Mouse (Mus musculus) embryonic facial prominence, embryonic 13.5 days (tissue): ENCODE data around the gene Rgs6. TPM values are rescaled to one million over a fixed set of nuclear protein-coding genes. Genes with fewer than 3 reads are reported as not detected.
A peak's percentile ranks its signal among the peaks of the same experiment; 100 is the strongest.

Experiments used
- ATAC-seq: fragments of 200-750 bp; cut with Nextera tagmentation; 2 replicates; pipeline ENCODE4 v1.8.0; 2017; ENCODE audit warnings: low read depth; ENCODE audit not compliant: insufficient number of reproducible peaks, insufficient read depth, low FRiP score, low TSS enrichment
- H3K27ac ChIP-seq: fragments of 300-500 bp; sonication (generic); 2 replicates; pipeline ENCODE4 v1.5.1; 2015; ENCODE audit warnings: moderate library complexity, mild to moderate bottlenecking, inconsistent platforms
- H3K27me3 ChIP-seq: fragments of 300-500 bp; sonication (generic); 2 replicates; pipeline ENCODE4 v1.6.1; 2015; ENCODE audit warnings: mild to moderate bottlenecking, inconsistent platforms
- H3K36me3 ChIP-seq: fragments of 300-500 bp; sonication (generic); 2 replicates; pipeline ENCODE4 v1.6.1; 2015; ENCODE audit warnings: mild to moderate bottlenecking, inconsistent platforms
- H3K4me1 ChIP-seq: fragments of 300-500 bp; sonication (generic); 2 replicates; pipeline ENCODE4 v1.6.1; 2015; ENCODE audit warnings: inconsistent platforms
- H3K4me2 ChIP-seq: fragments of 300-500 bp; sonication (generic); 2 replicates; pipeline ENCODE4 v1.6.1; 2015; ENCODE audit warnings: moderate library complexity, mild to moderate bottlenecking, inconsistent platforms
- H3K4me3 ChIP-seq: fragments of 300-500 bp; sonication (generic); 2 replicates; pipeline ENCODE4 v1.5.1; 2015; ENCODE audit warnings: mild to moderate bottlenecking, inconsistent platforms
- H3K9ac ChIP-seq: fragments of 300-500 bp; sonication (generic); 2 replicates; pipeline ENCODE4 v1.6.1; 2015; ENCODE audit warnings: mild to moderate bottlenecking, inconsistent platforms
- H3K9me3 ChIP-seq: fragments of 300-500 bp; sonication (generic); 2 replicates; pipeline ENCODE4 v1.6.1; 2016; ENCODE audit warnings: inconsistent platforms
- WGBS: fragments of 180-500 bp; shearing (Covaris S2); methylation state at CpG from one replicate; pipeline ENCODE4 v1.1.7; 2015; ENCODE audit warnings: mixed read lengths; 5-methylcytosine and 5-hydroxymethylcytosine counted together
- polyA plus RNA-seq: library from polyadenylated mRNA; unstranded; fragments of >200 nt; fragmentation: Nextera tagmentation; extraction: Ambion mirVana; gene quantifications from 2 replicates; pipeline ENCODE4 v1.2.1, GENCODE M21; 2015

Gene Rgs6
- polyA plus RNA-seq, 1 experiment from 2014 or later = 11.9 TPM

- Histone ChIP-seq H3K27ac (peak overlapping the region; percentile 60), H3K4me3 (no peak overlapping the region), H3K4me2 (no peak overlapping the region), H3K4me1 (peaks cover 22% of the 10 kb centered on the region), H3K36me3 (no peaks in the 10 kb centered on the region), H3K9ac (no peak overlapping the region), H3K9me3 (no peaks in the 10 kb centered on the region), H3K27me3 (no peaks in the 10 kb centered on the region)
- WGBS = 65% methylated on average over 6 of the region's 6 CpGs
- no peak for ATAC-seq
Measured at GRCm38 (mm10) chr12:83073879-83074368, 485.8 kb downstream of the Rgs6 start.

DNA sequence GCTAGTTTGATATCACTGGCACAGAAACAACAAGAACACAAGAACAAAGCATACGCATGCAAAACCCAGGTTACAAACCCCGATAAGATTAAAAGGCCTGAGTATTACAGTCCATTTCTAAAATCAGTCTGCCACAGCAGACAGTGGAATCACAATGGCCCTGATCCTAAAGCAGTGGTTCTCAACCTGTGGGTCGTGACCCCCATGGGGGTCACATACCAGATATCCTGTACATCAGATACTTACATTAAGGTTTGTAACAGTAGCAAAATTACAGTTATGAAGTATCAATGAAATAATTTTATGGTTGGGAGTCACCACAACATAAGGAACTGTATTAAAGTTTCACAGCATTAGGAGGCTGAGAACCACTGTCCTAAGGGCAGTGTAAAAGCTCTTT, 488.1 kb downstream of the Rgs6 start:
- H3K4me2 ChIP-seq = no peak overlapping the region

GRCm38 (mm10) chr12:83077486-83077885, 489.4 kb downstream of the Rgs6 start:
- Histone ChIP-seq H3K9ac (no peak overlapping the region), H3K27me3 (no peaks in the 10 kb centered on the region), H3K4me2 (no peak overlapping the region), H3K9me3 (no peaks in the 10 kb centered on the region), H3K36me3 (no peaks in the 10 kb centered on the region), H3K4me1 (peaks cover 19% of the 10 kb centered on the region), H3K4me3 (no peak overlapping the region), H3K27ac (no peak overlapping the region)
- WGBS = 83% methylated on average over 2 of the region's 2 CpGs
- ATAC-seq = no peak

More for the DNA sequence above, 488.1 kb downstream of the Rgs6 start:
- Histone ChIP-seq H3K27ac (no peak overlapping the region), H3K9ac (no peak overlapping the region), H3K4me1 (peaks cover 22% of the 10 kb centered on the region), H3K4me3 (no peak overlapping the region), H3K27me3 (no peaks in the 10 kb centered on the region), H3K36me3 (no peaks in the 10 kb centered on the region), H3K9me3 (no peaks in the 10 kb centered on the region)
- WGBS = 88% methylated on average over 3 of the region's 3 CpGs
- ATAC-seq = no peak

GRCm38 (mm10) chr12:83083427-83083826, 495.3 kb downstream of the Rgs6 start:
- Histone ChIP-seq H3K27me3 (no peaks in the 10 kb centered on the region), H3K9ac (no peak overlapping the region), H3K36me3 (no peaks in the 10 kb centered on the region), H3K4me1 (0 out of 2 replicates have a peak, but pooled peaks cover 2% of the 10 kb centered on the region), H3K4me2 (no peak overlapping the region), H3K9me3 (no peaks in the 10 kb centered on the region), H3K4me3 (no peak overlapping the region), H3K27ac (no peak overlapping the region)
- no peak for ATAC-seq
- WGBS = 88% methylated on average over 3 of the region's 4 CpGs

DNA sequence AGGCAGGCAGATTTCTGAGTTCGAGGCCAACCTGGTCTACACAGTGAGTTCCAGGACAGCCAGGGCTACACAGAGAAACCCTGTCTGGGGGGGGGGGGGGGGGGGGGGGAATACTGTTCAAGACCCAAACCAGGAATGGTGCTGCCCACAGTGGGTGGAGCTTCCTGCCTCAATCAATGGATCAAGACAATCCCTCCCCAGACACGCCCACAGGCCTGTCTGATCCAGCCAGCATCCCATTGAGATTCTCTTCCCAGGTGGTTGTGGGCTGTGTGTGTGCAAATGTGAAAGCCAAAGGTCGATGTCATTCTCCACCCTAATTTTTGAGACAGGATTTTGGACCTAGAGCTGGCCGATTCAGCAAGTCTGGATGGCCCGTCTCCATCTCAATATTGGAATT, 496.5 kb downstream of the Rgs6 start:
- H3K9ac ChIP-seq = no peak overlapping the region
- H3K4me2 ChIP-seq = no peak overlapping the region
- H3K36me3 ChIP-seq = no peaks in the 10 kb centered on the region
- H3K4me3 ChIP-seq = no peak overlapping the region
- H3K27ac ChIP-seq = no peak overlapping the region
- no peaks in the 10 kb centered on the region for H3K9me3 ChIP-seq
- ATAC-seq = no peak
- 87% methylated on average over 5 of the region's 5 CpGs for WGBS
- no peaks in the 10 kb centered on the region for H3K27me3 ChIP-seq
- H3K4me1 ChIP-seq = 0 out of 2 replicates have a peak, but pooled peaks cover 2% of the 10 kb centered on the region

DNA sequence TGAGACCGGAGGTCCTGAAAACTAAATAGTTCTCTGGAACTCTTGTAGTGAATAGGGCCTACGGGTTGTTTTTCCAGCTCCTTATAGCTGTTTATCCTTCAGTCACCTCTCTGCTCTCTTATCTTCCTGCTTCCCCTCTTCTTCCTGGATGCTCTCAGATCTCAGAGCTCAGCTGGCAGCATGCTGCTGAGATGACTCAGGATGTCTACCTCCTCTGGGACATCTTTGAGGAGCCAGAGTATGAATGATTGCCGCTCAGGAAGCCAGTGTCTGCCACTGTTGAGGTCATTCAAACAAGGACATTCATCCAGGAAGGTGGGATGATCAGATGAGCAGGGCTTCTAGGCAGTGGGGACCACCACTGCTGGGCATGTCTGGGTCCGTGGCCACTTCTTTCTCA, 498.9 kb downstream of the Rgs6 start:
- Histone ChIP-seq H3K9me3 (no peaks in the 10 kb centered on the region), H3K27ac (no peak overlapping the region), H3K9ac (no peak overlapping the region), H3K36me3 (no peaks in the 10 kb centered on the region), H3K4me2 (no peak overlapping the region), H3K4me3 (no peak overlapping the region), H3K27me3 (no peaks in the 10 kb centered on the region), H3K4me1 (0 out of 2 replicates have a peak, but pooled peaks cover 2% of the 10 kb centered on the region)
- no peak for ATAC-seq
- 91% methylated on average over 4 of the region's 4 CpGs for WGBS

- 71% methylated on average over 7 of the region's 7 CpGs for WGBS
- Histone ChIP-seq H3K9ac (no peak overlapping the region), H3K4me2 (no peak overlapping the region), H3K4me3 (no peak overlapping the region), H3K27ac (no peak overlapping the region), H3K9me3 (no peaks in the 10 kb centered on the region), H3K36me3 (no peaks in the 10 kb centered on the region), H3K27me3 (no peaks in the 10 kb centered on the region), H3K4me1 (no peaks in the 10 kb centered on the region)
- ATAC-seq = no peak
Measured at GRCm38 (mm10) chr12:83087555-83087954, 499.5 kb downstream of the Rgs6 start.

DNA sequence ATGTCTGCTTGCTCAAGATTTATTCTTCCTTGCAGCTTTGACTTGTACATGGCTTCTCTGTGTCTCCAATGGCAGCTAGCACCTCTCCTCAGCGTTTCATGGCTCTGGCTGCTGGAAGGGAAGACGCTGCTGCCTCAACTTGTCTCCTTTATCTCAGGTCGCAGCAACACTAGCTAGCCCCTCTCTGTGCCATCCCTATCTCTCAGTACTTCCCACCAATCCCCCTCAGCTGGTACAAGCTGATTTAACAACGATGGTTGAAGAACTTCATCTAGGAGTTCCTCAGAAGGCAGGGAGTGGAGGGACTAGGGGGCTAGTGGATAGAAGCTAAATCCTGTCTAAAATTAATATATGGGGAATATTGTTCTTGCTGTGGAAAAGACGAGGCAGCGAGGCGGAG, 503.9 kb downstream of the Rgs6 start:
- ATAC-seq = no peak
- H3K4me3 ChIP-seq = no peak overlapping the region
- WGBS = 86% methylated on average over 7 of the region's 7 CpGs
- no peaks in the 10 kb centered on the region for H3K27me3 ChIP-seq
- no peaks in the 10 kb centered on the region for H3K9me3 ChIP-seq
- H3K4me2 ChIP-seq = no peak overlapping the region
- no peaks in the 10 kb centered on the region for H3K4me1 ChIP-seq
- no peaks in the 10 kb centered on the region for H3K36me3 ChIP-seq
- H3K9ac ChIP-seq = no peak overlapping the region
- no peak overlapping the region for H3K27ac ChIP-seq

GRCm38 (mm10) chr12:83097787-83098186, 509.7 kb downstream of the Rgs6 start:
- WGBS = 76% methylated on average over 1 of the region's 1 CpGs
- ATAC-seq = no peak

GRCm38 (mm10) chr12:83098646-83099371, 510.7 kb downstream of the Rgs6 start:
- Histone ChIP-seq H3K4me3 (no peak overlapping the region), H3K27me3 (no peaks in the 10 kb centered on the region), H3K9ac (no peak overlapping the region), H3K4me2 (no peak overlapping the region), H3K4me1 (no peaks in the 10 kb centered on the region), H3K9me3 (no peaks in the 10 kb centered on the region), H3K27ac (no peak overlapping the region), H3K36me3 (no peaks in the 10 kb centered on the region)
- WGBS = 58% methylated on average over 10 of the region's 10 CpGs
- no peak for ATAC-seq

More at GRCm38 (mm10) chr12:83097787-83098186, 509.7 kb downstream of the Rgs6 start:
- no peak overlapping the region for H3K27ac ChIP-seq
- no peak overlapping the region for H3K9ac ChIP-seq
- H3K27me3 ChIP-seq = no peaks in the 10 kb centered on the region
- H3K4me1 ChIP-seq = no peaks in the 10 kb centered on the region
- no peak overlapping the region for H3K4me3 ChIP-seq
- H3K36me3 ChIP-seq = no peaks in the 10 kb centered on the region
- no peaks in the 10 kb centered on the region for H3K9me3 ChIP-seq
- H3K4me2 ChIP-seq = no peak overlapping the region

DNA sequence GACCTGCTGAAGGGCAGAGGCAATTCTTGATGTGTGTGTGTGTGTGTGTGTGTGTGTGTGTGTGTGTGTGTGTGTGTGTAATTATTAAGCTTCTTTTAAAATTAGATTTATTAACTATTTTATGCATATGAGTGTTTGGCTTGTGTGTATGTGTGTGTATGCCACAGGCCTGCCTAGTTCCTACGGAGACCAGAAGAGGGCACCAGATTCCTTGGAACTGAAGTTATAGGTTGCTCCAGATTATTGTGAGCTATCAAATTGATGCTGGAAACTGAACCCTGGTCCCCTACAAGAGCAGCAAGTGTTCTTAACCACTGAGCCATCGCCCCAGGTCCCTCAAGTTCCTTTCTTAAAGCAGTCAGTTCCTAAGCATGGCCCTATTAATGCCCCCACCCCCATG, 511.8 kb downstream of the Rgs6 start:
- Histone ChIP-seq H3K4me1 (no peaks in the 10 kb centered on the region), H3K36me3 (no peaks in the 10 kb centered on the region), H3K27me3 (no peaks in the 10 kb centered on the region), H3K27ac (no peak overlapping the region), H3K9ac (no peak overlapping the region), H3K4me3 (no peak overlapping the region), H3K4me2 (no peak overlapping the region), H3K9me3 (no peaks in the 10 kb centered on the region)
- ATAC-seq = no peak
- 83% methylated on average over 2 of the region's 2 CpGs for WGBS

DNA sequence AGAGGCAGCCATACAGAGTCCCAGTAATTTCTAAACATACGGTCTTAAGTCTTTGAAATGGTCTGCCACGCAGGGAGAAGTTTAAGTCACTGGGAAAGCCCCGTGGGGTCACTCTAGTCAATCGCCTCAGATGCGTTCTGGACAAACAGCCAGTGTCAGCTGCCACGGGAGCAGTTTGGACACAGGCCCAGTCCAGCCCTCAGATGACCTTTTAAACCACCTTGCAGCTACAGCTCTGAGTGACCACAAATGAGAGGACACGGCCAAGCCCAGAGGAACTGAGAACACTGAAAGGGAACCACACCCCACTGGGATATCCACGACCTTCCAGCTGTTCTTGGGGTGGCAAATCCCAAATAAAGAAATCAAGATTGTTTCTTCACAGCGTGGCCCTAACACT, 512.3 kb downstream of the Rgs6 start:
- no peak overlapping the region for H3K27ac ChIP-seq
- no peak overlapping the region for H3K9ac ChIP-seq
- ATAC-seq = no peak
- no peaks in the 10 kb centered on the region for H3K9me3 ChIP-seq
- H3K4me3 ChIP-seq = no peak overlapping the region
- no peak overlapping the region for H3K4me2 ChIP-seq
- H3K36me3 ChIP-seq = no peaks in the 10 kb centered on the region
- 78% methylated on average over 9 of the region's 9 CpGs for WGBS
- H3K27me3 ChIP-seq = no peaks in the 10 kb centered on the region
- no peaks in the 10 kb centered on the region for H3K4me1 ChIP-seq
